Mouse (Mus musculus) hindlimb bud, embryonic 11.5 days (tissue): ENCODE results near the gene Iqgap1.
"Not testable (repeated sequence)": the region's sequence is repeated elsewhere in the genome, so short reads cannot be mapped to it uniquely, and the experiment has no call there.

ENCODE experiments used
- DNase-seq: peaks from one replicate; pipeline ENCODE4 v3.0.0-alpha.2; 2012; ENCODE audit warnings: low read depth, low spot score; ENCODE audit errors: extremely low spot score

Iqgap1 gene

DNA sequence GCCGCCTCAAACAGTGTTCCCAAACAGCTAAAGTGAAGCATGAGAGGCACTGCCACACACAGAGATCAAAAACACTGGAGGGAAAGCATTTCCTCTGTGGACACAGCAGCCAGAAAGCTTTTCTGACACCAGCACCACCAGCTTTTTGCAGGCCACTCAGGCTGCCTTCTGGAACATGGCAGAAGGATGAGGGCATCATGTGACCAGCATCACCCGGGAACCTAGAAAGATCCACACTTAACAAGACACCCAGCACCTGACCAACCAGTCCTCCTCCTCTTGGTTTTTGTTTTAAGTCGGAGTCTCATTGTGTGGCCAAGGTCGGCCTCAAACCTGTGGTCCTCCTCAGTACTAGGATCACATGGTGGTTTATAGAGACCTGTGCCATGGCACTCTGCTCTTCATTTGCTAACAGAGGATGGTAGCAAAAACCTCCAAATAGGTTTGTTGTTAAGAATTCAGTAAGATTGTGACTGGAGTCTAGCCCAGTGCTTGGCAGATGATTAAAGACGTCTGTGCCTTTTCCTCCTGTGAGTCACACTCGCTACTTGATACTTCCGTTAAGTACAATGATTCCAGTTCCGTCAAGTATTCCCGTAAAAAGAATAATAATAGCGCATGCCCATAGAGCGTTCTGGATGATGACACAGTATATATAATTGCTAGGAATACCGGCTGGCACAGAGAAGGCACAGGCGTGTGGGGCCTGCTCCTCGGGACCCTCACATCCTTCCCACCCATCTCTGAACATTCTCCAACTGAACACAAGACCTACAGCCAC lies 51.8 kb downstream of the Iqgap1 start:
- no peak for DNase-seq

DNA sequence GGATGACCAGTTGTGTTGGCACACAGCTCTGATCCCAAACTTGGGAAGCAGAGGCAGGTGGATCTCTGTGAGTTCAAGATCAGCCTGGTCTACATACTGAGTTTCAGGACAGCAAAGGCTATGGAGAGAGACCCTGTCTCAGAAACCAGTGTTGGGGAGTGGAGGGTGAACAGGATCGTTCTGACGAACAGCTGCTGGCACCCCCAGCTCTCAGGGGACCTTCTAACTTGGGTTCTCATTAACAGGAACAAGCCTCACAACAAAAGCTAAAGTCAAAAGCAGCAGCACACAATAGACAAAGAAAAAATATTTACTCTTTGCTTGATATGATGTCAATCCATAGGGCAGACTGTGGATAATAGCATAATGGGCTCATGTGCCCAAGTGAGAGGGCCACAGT lies 55.3 kb downstream of the Iqgap1 start:
- no peak for DNase-seq

DNA sequence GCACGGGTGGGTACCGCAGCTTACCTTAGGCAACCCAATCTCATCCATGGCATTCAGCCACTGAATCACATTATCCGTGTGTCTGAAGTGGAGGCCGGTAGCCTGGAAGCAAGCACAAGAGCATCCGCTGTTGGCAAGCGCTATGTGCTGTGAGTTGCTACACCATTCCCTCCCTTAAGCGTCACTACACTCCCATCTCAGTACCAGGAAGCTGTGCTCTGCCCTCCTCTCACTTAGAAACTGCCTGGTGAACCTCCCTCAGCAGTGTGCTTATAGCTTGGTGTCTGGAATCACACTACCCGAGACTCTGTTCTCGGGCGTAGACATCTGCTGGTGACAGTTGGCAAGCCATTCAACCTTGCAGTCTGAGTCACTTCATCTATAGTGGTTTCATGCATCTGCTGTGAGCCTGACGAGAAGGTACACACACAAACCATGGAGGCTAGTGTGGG lies 58.9 kb downstream of the Iqgap1 start:
- no peak for DNase-seq

DNA sequence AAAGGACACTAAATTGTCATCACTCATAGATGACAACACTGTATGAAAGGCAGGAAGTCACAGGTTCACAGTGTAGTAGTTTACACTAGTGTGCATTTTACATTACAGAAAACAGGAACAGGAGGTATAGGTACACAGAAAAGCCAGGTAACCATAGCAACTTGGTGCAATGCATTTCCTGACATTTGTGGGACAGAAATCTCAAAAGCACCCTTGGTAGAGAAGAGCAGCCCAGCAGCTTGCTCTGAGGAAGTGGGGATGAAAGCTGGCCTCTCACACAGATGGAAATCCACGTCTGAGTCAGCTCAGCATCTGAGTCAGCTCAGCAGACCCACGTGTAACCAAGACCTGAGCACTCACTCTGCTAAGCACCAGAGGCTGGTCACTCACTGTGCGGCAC lies 59.7 kb downstream of the Iqgap1 start:
- DNase-seq: no peak

DNA sequence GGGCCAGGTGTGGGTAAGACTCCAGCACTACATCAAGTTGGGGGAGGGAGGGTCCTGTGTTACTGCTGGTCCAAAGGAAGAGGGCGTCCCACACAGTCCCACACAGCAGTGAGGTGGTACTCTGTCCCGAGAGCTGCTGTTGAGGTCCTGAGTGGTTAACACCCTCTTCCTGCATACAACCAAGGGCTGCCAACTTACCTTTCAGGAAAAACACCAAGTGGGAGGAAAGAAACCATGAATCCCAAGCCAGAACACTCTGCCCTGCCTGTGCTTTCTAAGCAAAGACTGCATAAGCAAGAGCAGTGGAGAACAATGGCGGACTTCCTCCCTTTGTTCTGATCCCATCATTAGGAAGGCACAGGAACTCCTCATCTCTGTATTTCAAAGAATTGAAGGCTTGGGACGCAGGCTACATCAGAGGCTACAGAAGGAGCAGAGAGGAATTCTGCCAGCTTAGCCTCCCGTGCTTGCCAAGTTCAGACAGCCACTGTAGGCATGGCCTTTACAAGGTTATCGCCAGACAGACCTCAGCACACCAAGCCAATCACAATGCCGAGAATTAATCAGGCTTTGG lies 61.8 kb downstream of the Iqgap1 start:
- DNase-seq: no peak

DNA sequence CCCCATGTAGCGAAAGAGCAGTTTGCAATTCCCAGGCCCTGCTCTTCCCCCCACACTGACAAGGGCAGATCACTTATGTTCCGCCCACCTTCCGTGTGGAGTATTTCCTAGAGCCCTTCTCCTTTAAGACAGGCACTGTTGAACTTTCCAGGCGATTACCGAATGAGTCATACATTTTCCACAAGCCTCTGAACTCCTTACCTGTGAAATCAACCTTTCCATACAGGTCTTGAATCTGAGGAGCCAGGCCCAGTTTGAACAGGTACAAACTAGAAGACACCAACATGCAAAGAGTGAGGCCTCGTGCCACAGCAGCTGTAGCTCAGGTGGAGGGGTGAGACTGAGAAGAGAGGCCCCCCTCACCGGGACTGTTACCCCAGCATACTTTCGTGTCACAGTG lies 63.5 kb downstream of the Iqgap1 start:
- no peak for DNase-seq

DNA sequence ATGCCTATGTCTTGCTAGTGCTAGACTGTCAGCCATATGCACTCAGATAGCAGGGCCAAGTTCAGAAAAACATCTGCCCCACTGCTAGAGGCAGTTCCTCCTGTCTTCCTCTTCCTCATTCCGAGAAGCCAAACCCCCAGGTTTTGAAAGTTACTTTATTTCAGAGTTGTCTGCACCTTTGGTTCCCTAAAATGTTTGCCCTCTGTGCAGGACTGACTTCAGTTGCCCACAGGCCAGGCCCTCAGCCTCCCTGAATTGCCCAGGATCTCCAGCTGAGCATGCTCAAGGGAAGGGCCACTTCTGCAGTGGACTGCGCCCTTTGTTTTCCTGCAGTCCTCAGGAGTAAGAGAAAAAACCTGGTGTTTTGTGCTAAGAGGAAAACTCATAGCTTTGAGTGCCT lies 71.7 kb downstream of the Iqgap1 start:
- DNase-seq: no peak

DNA sequence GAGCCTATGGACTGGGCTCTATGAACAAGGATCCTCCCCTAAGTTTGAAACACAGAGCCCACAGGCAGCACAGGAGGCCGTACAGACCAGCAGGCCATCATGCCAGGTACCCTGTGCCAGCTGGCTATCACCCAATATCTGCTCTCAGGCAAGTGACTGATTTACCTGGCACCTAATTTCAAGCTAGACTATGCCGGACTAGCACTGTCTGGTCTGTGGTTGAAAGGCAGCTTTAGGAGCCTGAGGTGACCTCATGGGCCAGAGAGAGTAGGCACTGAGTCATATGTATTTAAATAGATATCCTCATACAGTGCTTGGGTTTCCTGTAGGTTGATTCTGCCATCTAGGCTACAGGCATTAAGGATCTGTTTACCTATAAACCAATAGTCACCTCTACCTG lies 72.2 kb downstream of the Iqgap1 start:
- DNase-seq: no peak

DNA sequence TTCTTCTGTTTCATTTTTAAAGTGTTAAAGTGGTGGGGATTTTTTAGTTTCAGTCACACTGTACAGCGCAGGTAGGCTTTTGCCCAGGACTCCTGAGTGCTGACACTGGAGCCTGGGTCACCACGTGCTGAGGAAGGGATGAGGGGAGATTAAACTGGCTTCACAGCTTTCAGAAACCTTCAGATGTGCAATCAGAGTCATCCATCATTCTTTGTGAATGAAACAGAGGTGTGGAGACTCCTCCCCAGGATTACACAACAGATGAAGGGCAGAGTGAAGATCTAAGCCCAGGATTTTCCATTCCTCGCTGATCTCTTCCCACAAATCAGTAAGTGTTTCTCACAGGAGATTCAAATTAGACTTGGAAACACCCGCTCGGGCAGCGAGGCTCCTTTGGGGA lies 76.2 kb downstream of the Iqgap1 start:
- no peak for DNase-seq

DNA sequence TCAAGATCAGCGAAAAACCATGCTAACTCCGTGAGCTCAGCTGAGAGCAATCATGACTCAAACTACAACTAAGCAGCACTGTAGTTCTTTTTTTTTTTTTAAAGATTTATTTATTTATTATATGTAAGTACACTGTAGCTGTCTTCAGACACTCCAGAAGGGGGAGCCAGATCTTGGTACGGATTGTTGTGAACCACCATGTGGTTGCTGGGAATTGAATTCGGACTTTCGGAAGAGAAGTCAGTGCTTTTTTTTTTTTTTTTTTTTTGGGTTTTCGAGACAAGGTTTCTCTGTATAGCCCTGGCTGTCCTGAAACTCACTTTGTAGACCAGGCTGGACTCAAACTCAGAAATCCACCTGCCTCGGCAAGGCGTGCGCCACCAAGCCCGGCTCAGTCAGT lies 76.7 kb downstream of the Iqgap1 start:
- DNase-seq: not testable (repeated sequence)

DNA sequence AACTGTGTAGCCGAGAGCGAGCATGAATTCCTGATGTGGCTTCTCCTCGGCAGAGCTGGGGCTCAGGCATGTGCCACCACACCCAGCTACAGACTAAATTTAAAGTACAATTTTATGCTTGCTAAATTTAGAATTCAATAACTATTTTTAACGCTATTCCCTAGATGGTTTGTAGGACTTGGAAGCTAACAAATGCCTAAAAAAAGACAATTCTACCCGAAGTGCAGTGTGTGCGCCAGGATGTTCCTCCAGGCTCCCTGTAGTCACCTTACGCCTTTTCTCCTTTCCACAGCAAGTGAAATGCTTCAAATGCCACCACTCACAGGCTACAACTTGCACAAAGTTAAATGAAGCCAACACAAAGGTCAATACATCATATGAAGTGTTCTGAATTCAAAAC lies 78.4 kb downstream of the Iqgap1 start:
- DNase-seq: no peak

DNA sequence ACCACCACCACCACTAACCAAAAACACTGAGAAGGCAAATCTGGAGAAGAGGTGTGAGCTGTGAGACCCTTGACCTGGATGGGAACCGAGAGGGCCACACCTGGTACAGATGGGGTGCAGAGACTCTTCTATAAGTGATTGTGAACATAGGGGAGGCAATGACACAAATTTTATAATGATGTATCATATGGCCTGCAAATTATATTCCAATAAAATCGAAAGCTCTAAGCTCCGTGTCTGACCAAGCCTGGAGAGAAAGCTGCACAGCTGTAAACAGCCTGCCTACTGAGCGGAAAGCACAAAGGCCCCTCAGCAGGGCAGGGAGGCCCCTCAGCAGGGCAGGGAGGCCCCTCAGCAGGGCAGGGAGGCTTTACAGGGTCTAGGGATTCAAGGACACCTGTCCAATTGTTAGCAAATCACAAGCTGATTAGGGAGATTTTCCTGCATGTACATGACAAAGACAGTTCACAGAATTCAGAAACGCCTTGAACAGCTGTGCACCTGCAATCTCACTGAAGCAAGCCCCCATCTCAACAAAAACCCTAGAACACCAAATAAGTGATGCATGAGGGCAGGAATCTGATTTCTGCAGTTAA lies 79.5 kb downstream of the Iqgap1 start:
- DNase-seq: no peak

DNA sequence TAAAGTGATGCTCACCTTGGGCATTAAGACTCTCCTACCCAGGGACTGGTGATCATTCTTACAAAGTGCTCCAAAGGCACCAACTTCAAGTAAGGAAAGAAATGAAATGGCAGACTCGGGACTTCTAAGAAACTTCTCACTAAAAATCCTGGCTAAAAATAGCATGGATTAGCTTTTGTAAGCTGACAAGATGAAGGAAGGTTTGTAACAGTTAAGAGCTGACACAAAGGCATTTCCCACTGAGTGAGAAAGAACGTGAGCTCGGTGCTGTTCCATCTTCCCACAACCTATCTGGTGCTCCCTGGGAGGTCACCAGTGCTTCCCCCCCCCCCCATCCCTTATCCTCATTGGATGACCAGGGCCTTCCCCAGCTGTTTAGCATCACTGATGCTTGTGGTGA lies 80.0 kb downstream of the Iqgap1 start:
- DNase-seq: no peak

DNA sequence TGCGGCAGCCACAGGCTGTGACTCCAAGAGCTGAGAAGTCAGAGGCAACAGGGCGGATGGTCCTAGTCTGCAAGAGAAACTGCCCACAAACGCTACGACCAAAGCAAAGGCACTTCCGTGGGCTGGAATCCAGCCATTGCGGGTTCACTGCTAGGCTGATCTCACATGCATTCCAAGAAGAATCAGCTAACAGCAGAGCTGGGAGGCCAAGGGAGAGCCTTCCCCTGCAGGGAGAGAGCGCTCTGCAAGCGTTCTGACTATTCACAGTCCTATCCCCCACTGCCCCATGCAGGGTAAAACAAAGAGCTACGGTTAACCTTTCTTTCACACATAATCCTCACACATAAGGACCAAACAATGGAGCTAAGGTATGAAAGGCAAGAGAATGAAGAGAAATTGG lies 80.5 kb downstream of the Iqgap1 start:
- no peak for DNase-seq

DNA sequence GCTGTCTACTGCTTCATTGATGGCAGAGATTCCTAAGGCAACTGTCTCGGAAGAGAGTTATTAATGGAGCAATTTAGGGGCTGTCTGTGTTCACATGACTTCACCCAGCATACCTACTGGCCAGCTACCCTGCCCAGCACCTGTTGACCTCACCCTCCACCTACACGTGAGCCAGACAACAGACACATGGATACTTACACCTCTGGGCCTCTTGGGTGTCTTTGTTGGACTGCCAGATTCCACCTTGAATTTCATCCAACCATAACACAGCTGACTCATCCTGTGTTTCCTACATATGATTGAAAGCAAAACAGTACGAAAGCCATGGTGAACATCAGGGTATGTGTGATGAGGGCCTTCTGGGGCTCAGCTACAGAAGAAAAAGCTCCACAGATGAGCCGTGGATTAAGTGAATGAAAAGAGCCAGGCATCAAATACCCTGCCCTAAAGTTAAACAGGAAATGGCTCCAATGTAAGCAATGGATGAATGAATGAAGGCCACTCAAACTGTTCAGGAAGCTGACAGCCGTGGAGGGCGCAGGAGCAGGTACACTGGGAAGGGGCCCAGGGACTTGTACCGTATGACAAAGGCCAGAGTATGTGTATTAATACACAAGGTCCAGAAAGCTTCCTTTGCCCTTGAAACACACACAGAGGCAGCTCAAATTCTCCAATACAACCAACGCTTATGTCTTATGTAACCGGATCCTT lies 81.7 kb downstream of the Iqgap1 start:
- no peak for DNase-seq

DNA sequence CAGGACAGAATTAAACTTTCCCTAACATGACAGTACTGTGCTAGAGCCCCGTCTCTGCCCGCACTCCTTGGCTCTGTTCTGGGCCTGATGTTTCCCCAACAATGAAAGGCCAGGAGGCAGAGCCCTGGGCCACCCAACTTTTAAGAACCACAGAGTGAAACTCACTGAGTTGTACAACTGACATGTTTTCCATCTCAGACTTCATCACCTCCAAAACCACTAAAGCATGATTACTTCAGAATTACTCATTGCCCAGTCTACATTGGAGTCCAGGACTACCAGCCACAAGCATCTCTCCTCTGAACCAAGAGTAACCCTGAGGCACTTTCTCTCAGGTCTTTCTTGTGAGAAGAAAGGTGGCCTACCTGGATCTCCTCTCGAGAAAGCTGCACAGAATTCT lies 83.1 kb downstream of the Iqgap1 start:
- no peak for DNase-seq

DNA sequence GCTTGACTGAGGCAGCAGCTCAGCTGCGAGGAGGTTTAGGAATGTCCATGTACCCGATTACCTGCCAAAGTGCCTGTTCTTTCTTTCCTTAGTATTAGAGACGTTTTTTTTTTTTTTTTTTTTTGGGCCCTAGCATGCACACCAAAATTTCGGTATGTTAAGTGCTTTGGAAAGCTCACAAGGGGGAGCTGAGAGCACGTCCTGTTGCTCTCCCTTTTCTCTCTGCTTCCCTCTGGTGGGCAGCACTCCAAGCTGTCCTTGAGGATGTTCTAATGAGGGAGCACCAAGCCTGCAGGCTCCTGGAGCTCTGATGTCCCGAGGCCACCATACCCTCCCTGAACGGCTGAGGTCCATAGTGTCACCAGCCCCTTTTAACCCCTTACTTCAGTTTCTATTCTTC lies 84.8 kb downstream of the Iqgap1 start:
- DNase-seq: peak; percentile 12

DNA sequence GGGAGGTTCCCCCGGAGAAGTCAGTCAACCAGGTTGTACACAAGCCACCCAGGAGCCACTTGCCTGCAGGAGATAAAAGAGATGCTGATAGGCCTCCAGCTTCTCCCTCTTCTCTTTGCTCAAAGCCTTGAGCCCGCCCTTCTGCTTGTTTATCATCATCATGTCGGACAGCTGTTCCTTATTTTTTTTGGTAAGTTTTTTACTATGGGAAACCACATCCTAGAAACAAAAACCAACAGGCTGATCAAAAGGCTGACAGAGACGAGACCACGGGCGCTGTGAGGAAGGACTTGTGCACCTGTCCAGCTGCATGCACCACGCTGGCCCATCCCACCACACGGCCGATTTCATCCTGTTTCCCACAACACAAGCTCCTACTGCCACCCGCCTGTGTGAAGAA lies 89.6 kb downstream of the Iqgap1 start:
- DNase-seq: no peak

DNA sequence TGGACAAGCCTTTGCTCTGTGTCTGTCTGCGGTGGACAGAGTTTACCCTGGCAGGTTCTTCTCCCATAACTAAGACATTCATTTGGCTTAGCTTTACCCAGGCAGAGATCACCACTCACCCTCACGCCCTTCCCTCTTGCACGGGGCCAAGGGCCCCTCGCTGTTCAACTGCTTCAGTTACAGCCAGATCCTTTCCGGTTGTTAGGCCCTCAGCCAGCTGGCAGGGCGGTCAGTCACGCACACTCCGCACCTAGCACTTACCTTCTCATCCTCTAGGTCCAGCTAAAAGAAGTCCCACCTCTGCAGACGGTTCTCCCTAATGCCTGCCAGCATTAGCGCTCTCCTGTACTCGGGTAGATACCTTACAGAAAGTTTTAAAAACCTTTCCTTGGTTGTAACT lies 92.8 kb downstream of the Iqgap1 start:
- DNase-seq: no peak

DNA sequence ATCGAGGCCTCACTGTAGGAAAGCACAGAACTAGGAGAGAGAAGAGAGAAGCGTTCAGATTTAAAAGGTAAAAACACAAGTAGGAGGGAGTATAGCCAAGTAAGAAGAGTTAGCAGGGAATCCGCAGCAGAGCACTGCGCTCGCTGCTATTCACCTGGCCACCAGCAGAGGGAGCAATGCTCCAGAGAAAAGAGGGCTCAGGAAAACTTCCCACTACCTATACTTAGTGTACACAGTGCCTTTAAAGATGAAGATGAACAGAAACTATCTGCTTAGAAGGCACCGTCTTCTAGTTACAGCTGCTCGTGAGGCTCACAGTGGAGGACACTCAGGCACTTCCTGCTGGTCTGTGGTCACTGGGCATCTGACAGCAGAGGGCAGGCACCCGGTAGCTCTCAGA lies 96.1 kb downstream of the Iqgap1 start:
- DNase-seq: peak; percentile 56

DNA sequence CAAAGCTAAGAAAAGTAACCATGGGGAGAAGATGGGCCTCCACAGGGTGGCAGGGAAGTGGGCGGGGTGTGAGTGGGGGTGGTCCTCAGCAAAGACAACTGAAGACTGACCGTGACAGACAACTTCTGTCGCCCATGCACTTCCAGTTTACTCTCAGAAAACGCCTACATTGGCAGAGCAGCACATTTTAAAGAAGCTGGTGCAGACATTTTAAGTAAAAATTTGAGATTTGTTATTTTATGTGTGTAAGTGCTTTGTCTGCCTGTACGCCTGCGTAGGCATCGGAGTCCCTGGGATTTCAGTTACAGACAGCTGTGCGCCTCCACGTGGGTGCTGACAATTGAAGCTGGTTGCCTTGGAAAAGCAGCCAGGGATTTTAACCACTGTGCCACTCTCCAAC lies 104.7 kb downstream of the Iqgap1 start:
- DNase-seq: no peak

DNA sequence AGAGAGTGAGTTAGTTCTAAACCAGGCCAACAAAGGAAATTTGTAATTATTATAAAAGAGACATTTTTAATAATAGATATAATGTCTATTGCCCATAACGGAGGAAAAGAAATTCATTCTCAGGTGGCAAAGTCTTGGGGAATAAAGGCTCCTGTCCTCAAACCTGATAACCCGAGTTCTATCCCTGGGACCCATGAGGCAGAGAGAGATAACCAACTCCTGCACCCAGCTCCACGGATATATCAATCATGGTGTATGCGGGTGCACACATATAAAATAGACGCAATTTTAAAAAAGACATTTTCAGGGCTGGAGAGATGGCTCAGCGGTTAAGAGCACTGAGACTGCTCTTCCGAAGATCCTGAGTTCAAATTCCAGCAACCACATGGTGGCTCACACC lies 106.2 kb downstream of the Iqgap1 start:
- DNase-seq: no peak
